Mouse (Mus musculus) urinary bladder, postnatal 36 days (tissue): ENCODE data around the gene Ttc6.

Experiments
- DNase-seq, 2 experiments: peaks; one replicate each; pipeline ENCODE4 v3.0.0; 2022; ENCODE audit warnings: low spot score in 2 of 2, mixed read lengths in 1 of 2

Gene Ttc6

GRCm38 (mm10) chr12:57662986-57663674 lies 99.2 kb downstream of the Ttc6 start:
- DNase-seq = peak in 1 of 2 experiments; percentile 6

GRCm38 (mm10) chr12:57672414-57672813 lies 108.5 kb downstream of the Ttc6 start:
- no peak for DNase-seq

- no peak for DNase-seq
Measured at GRCm38 (mm10) chr12:57684967-57685423, 121.1 kb downstream of the Ttc6 start.

GRCm38 (mm10) chr12:57709966-57710365 lies 146.1 kb downstream of the Ttc6 start:
- DNase-seq = no peak

- DNase-seq = no peak
Measured at GRCm38 (mm10) chr12:57764720-57765119, 200.8 kb downstream of the Ttc6 start.

GRCm38 (mm10) chr12:57776290-57776997 lies 212.5 kb downstream of the Ttc6 start:
- DNase-seq = no peak

GRCm38 (mm10) chr12:57781926-57782325 lies 218.0 kb downstream of the Ttc6 start:
- DNase-seq = no peak

GRCm38 (mm10) chr12:57787471-57787870 lies 223.6 kb downstream of the Ttc6 start:
- DNase-seq = peak; percentile 19 to 25
